Mouse (Mus musculus): ENCODE data around the gene Slc4a1.
"Not testable (repeated sequence)": the region's sequence is repeated elsewhere in the genome, so short reads cannot be mapped to it uniquely, and the experiment has no call there.

The Slc4a1 gene

GRCm38 (mm10) chr11:102366103-102366502 is at the start of gene Slc4a1:
TSS of gene Slc4a1 (minus strand) at chr11:102366203.
- not testable (repeated sequence) for DNase-seq (ENCODE audit: low spot score in 2 of 2)

- no peak for DNase-seq (ENCODE audit: low spot score in 2 of 2)
Observed at GRCm38 (mm10) chr11:102415034-102415802, 49.2 kb upstream of the Slc4a1 start.

GRCm38 (mm10) chr11:102413059-102413458 is 47.1 kb upstream of the Slc4a1 start:
- no peak for DNase-seq (ENCODE audit: low spot score in 2 of 2)

- DNase-seq (ENCODE audit: low spot score in 2 of 2): peak in 1 of 2 experiments; percentile 92
Observed at GRCm38 (mm10) chr11:102411704-102412103, 45.7 kb upstream of the Slc4a1 start.

- DNase-seq (ENCODE audit: low spot score in 2 of 2): no peak
Observed at GRCm38 (mm10) chr11:102411061-102411460, 45.1 kb upstream of the Slc4a1 start.

GRCm38 (mm10) chr11:102410345-102410744 is 44.3 kb upstream of the Slc4a1 start:
- not testable (repeated sequence) for DNase-seq (ENCODE audit: low spot score in 2 of 2)

GRCm38 (mm10) chr11:102409795-102410330 is 43.9 kb upstream of the Slc4a1 start:
- DNase-seq (ENCODE audit: low spot score in 2 of 2): no peak

GRCm38 (mm10) chr11:102408888-102409794 is 43.1 kb upstream of the Slc4a1 start:
- DNase-seq (ENCODE audit: low spot score in 2 of 2): peak in 1 of 2 experiments; percentile 4

GRCm38 (mm10) chr11:102408344-102408876 is 42.4 kb upstream of the Slc4a1 start:
- peak; percentile 95 to 98 for DNase-seq (ENCODE audit: low spot score in 2 of 2)

GRCm38 (mm10) chr11:102407834-102408215 is 41.8 kb upstream of the Slc4a1 start, which contains the start of gene Slc25a39:
TSS of gene Slc25a39 (minus strand) at chr11:102407946.
- DNase-seq (ENCODE audit: low spot score in 2 of 2): no peak

GRCm38 (mm10) chr11:102406900-102407833 is 41.2 kb upstream of the Slc4a1 start:
- peak in 1 of 2 experiments; percentile 81 for DNase-seq (ENCODE audit: low spot score in 2 of 2)

- DNase-seq (ENCODE audit: low spot score in 2 of 2): peak in 1 of 2 experiments; percentile 5
Observed at GRCm38 (mm10) chr11:102406401-102406800, 40.4 kb upstream of the Slc4a1 start.

GRCm38 (mm10) chr11:102405544-102406285 is 39.7 kb upstream of the Slc4a1 start:
- DNase-seq (ENCODE audit: low spot score in 2 of 2): peak in 1 of 2 experiments; percentile 5

GRCm38 (mm10) chr11:102404161-102405010 is 38.4 kb upstream of the Slc4a1 start:
- DNase-seq (ENCODE audit: low spot score in 2 of 2): peak in 1 of 2 experiments; percentile 4

- peak in 1 of 2 experiments; percentile 2 for DNase-seq (ENCODE audit: low spot score in 2 of 2)
Observed at GRCm38 (mm10) chr11:102403657-102404056, 37.7 kb upstream of the Slc4a1 start.

GRCm38 (mm10) chr11:102401898-102402500 is 36.0 kb upstream of the Slc4a1 start:
- DNase-seq (ENCODE audit: low spot score in 2 of 2): no peak

- no peak for DNase-seq (ENCODE audit: low spot score in 2 of 2)
Observed at GRCm38 (mm10) chr11:102400513-102401084, 34.6 kb upstream of the Slc4a1 start.

GRCm38 (mm10) chr11:102399610-102400072 is 33.6 kb upstream of the Slc4a1 start:
- DNase-seq (ENCODE audit: low spot score in 2 of 2): peak in 1 of 2 experiments; percentile 22

All from left cerebral cortex, adult 9 months (tissue).